Comparison of ENCODE assay signal across 18 mouse cellular contexts in genomic region chr19:31781077-31781476, GRCm38 (mm10). TPM values are rescaled to one million over a fixed set of nuclear protein-coding genes. Genes with fewer than 3 reads are reported as not detected.
DNase-seq lines count a peak whose midpoint lies in the region; ATAC-seq and TF ChIP-seq lines count a peak whose summit lies in the region.
"Had no signal": no experiment of that assay in that cellular context is flagged by ENCODE, and none has a peak within 500 bp of the region (broad histone marks: within the 10 kb centered on the region; RNA-seq: fewer than 3 reads in every experiment).

No protein-coding gene starts in this region.

- no peaks in the 10 kb centered on the region for H3K27me3 ChIP-seq in liver, embryonic 13.5 days
- no peaks in the 10 kb centered on the region for H3K27me3 ChIP-seq in hindbrain, postnatal 0 days (ENCODE audit: insufficient read depth, low read length)
- H3K27me3 ChIP-seq: CH12.LX; forebrain, embryonic 12.5 days; midbrain, embryonic 15.5 days had no signal

- H3K4me3 ChIP-seq in liver, embryonic 13.5 days (replicated peaks), result no peak overlapping the region
- no peak overlapping the region for H3K4me3 ChIP-seq in hindbrain, postnatal 0 days (ENCODE audit: low read length)
- H3K4me3 ChIP-seq: forebrain, embryonic 12.5 days; midbrain, embryonic 15.5 days had no signal

- H3K4me2 ChIP-seq in liver, embryonic 13.5 days, result peak overlapping the region; percentile 43
- no peak overlapping the region for H3K4me2 ChIP-seq in hindbrain, postnatal 0 days (ENCODE audit: low read depth, low read length)
- H3K4me2 ChIP-seq: forebrain, embryonic 12.5 days; heart, embryonic 11.5 days; midbrain, embryonic 15.5 days had no signal

- H3K27ac ChIP-seq in liver, embryonic 13.5 days, result peak overlapping the region; percentile 80
- no peak overlapping the region for H3K27ac ChIP-seq in hindbrain, postnatal 0 days
- H3K27ac ChIP-seq: forebrain, embryonic 12.5 days; midbrain, embryonic 15.5 days had no signal

- ATAC-seq in liver, embryonic 13.5 days (ENCODE audit: low read depth), result peak; percentile 93
- peak; percentile 96 for ATAC-seq in megakaryocyte-erythroid progenitor cell, adult 5-6 weeks (replicated peaks; ENCODE audit: low FRiP score, low TSS enrichment, poor library complexity, severe bottlenecking)
- no peak for ATAC-seq in hindbrain, postnatal 0 days
- ATAC-seq: midbrain, embryonic 15.5 days had no signal

- TF ChIP-seq CTCF in hindbrain, postnatal 0 days (IDR thresholded peaks at IDR 0.05; ENCODE audit: low read depth), result no peak

- H3K9ac ChIP-seq in liver, embryonic 13.5 days, result no peak overlapping the region
- H3K9ac ChIP-seq in hindbrain, postnatal 0 days (replicated peaks; ENCODE audit: low read length), result no peak overlapping the region
- H3K9ac ChIP-seq: forebrain, embryonic 12.5 days; midbrain, embryonic 15.5 days had no signal

- H3K9me3 ChIP-seq in liver, embryonic 13.5 days (replicated peaks), result no peaks in the 10 kb centered on the region
- no peaks in the 10 kb centered on the region for H3K9me3 ChIP-seq in hindbrain, postnatal 0 days (ENCODE audit: low read length)
- H3K9me3 ChIP-seq: forebrain, embryonic 12.5 days; midbrain, embryonic 15.5 days had no signal

- peak; percentile 48 for DNase-seq in heart, adult 11 months
- no peak for DNase-seq in heart, adult 8-10 months (ENCODE audit: low spot score)
- DNase-seq in c-Kit-positive CD71-positive TER-119-positive erythroid progenitor cells, embryonic 14.5 days (ENCODE audit: low spot score), result peak; percentile 62
- peak; percentile 58 for DNase-seq in liver, embryonic 13.5 days
- DNase-seq in right cerebral cortex, postnatal 4 days, result no peak
- DNase-seq in thymus, adult 18-20 months, result no peak
- no peak for DNase-seq in hindbrain, postnatal 0 days (ENCODE audit: low spot score)
- DNase-seq: adrenal gland, postnatal 10 days; cerebellum, adult 9-10 months; gastrocnemius, postnatal 14 days; heart, postnatal 4 days; lung, postnatal 14 days; retina, postnatal 1 day had no signal

- no peaks in the 10 kb centered on the region for H3K36me3 ChIP-seq in liver, embryonic 13.5 days
- no peaks in the 10 kb centered on the region for H3K36me3 ChIP-seq in hindbrain, postnatal 0 days (ENCODE audit: insufficient read depth, low read length)
- H3K36me3 ChIP-seq: forebrain, embryonic 12.5 days; midbrain, embryonic 15.5 days had no signal

- 2% methylated on average over 2 of the region's 2 CpGs for WGBS in liver, embryonic 13.5 days (ENCODE audit: insufficient replicate concordance)
- WGBS in hindbrain, postnatal 0 days, result 64% methylated on average over 2 of the region's 2 CpGs

- peaks cover 50% of the 10 kb centered on the region for H3K4me1 ChIP-seq in liver, embryonic 13.5 days (replicated peaks)
- no peaks in the 10 kb centered on the region for H3K4me1 ChIP-seq in hindbrain, postnatal 0 days (ENCODE audit: insufficient read depth, low read length)
- H3K4me1 ChIP-seq: forebrain, embryonic 12.5 days; midbrain, embryonic 15.5 days had no signal

RNA-seq across cellular contexts. Expression of gene Prkg1, which starts 16.2 kb away (rescaled TPM):
- 10 to 100 TPM; 10.6 to 16.1 (median 12.2) TPM for total RNA-seq in heart, adult 8-10 months (2022)
- 0.83 and 0.92 TPM in 2 replicates for polyA plus RNA-seq in liver, embryonic 13.5 days (2015; fragmentation: Nextera tagmentation; extraction: Ambion mirVana)
- total RNA-seq in megakaryocyte-erythroid progenitor cell, adult 5-6 weeks (2014; fragmentation: Nextera tagmentation), result 1.8 and 4.1 TPM in 2 replicates
- 0.47 and 8.5 TPM in 2 replicates for total RNA-seq in megakaryocyte-erythroid progenitor cell, adult 5-6 weeks (2017)
- total RNA-seq in hindbrain, postnatal 0 days (2014; rRNA removed), result 8.6 and 10.9 TPM in 2 replicates
- polyA plus RNA-seq in hindbrain, postnatal 0 days (2015; fragmentation: Nextera tagmentation; extraction: Ambion mirVana), result 4.7 and 5.3 TPM in 2 replicates
- total RNA-seq: CH12.LX had no signal

Comparison
In these comparisons a context has a peak if more than half of its experiments do, and no peak if none do; other contexts are left out.
1. DNase-seq: peak in heart, adult 11 months (single experiment), c-Kit-positive CD71-positive TER-119-positive erythroid progenitor cells, embryonic 14.5 days (single experiment) and liver, embryonic 13.5 days (single experiment); none in heart, adult 8-10 months (single experiment), right cerebral cortex, postnatal 4 days (single experiment), thymus, adult 18-20 months (0 of 2) and hindbrain, postnatal 0 days (single experiment).